Mouse (Mus musculus) thymus, postnatal 4 days (tissue): ENCODE measurements around the gene Sorbs1.
A peak's percentile ranks its signal among the peaks of the same experiment; 100 is the strongest.

Source experiments
- DNase-seq: peaks from one replicate; pipeline ENCODE4 v3.0.0; 2021

The Sorbs1 gene

GRCm38 (mm10) chr19:40477445-40477941 is 36.1 kb downstream of the Sorbs1 start:
- peak; percentile 28 for DNase-seq

GRCm38 (mm10) chr19:40476491-40476890 is 37.1 kb downstream of the Sorbs1 start:
- no peak for DNase-seq

GRCm38 (mm10) chr19:40471526-40472245 is 41.9 kb downstream of the Sorbs1 start:
- DNase-seq: no peak

- no peak for DNase-seq
Observed at GRCm38 (mm10) chr19:40469792-40470191, 43.8 kb downstream of the Sorbs1 start.

GRCm38 (mm10) chr19:40468308-40468707 is 45.3 kb downstream of the Sorbs1 start:
- DNase-seq: no peak

- no peak for DNase-seq
Observed at GRCm38 (mm10) chr19:40467810-40468209, 45.8 kb downstream of the Sorbs1 start.

- no peak for DNase-seq
Observed at GRCm38 (mm10) chr19:40465339-40465738, 48.2 kb downstream of the Sorbs1 start.

GRCm38 (mm10) chr19:40464408-40464807 is 49.2 kb downstream of the Sorbs1 start:
- no peak for DNase-seq

- no peak for DNase-seq
Observed at GRCm38 (mm10) chr19:40462892-40463291, 50.7 kb downstream of the Sorbs1 start.

- no peak for DNase-seq
Observed at GRCm38 (mm10) chr19:40462481-40462880, 51.1 kb downstream of the Sorbs1 start.

GRCm38 (mm10) chr19:40461662-40462061 is 51.9 kb downstream of the Sorbs1 start:
- DNase-seq: no peak

- DNase-seq: no peak
Observed at GRCm38 (mm10) chr19:40460854-40461490, 52.6 kb downstream of the Sorbs1 start.

- no peak for DNase-seq
Observed at GRCm38 (mm10) chr19:40459338-40459737, 54.2 kb downstream of the Sorbs1 start.

GRCm38 (mm10) chr19:40458806-40459205 is 54.8 kb downstream of the Sorbs1 start:
- no peak for DNase-seq

- no peak for DNase-seq
Observed at GRCm38 (mm10) chr19:40455248-40455647, 58.3 kb downstream of the Sorbs1 start.

GRCm38 (mm10) chr19:40454096-40454495 is 59.5 kb downstream of the Sorbs1 start:
- DNase-seq: no peak

- DNase-seq: no peak
Observed at GRCm38 (mm10) chr19:40452201-40452600, 61.4 kb downstream of the Sorbs1 start.

- no peak for DNase-seq
Observed at GRCm38 (mm10) chr19:40451307-40451706, 62.3 kb downstream of the Sorbs1 start.

GRCm38 (mm10) chr19:40446525-40446924 is 67.1 kb downstream of the Sorbs1 start:
- no peak for DNase-seq

GRCm38 (mm10) chr19:40442377-40442776 is 71.2 kb downstream of the Sorbs1 start:
- no peak for DNase-seq

- DNase-seq: no peak
Observed at GRCm38 (mm10) chr19:40440951-40441350, 72.6 kb downstream of the Sorbs1 start.

GRCm38 (mm10) chr19:40438907-40439306 is 74.7 kb downstream of the Sorbs1 start:
- peak; percentile 32 for DNase-seq

- DNase-seq: no peak
Observed at GRCm38 (mm10) chr19:40437651-40438068, 75.9 kb downstream of the Sorbs1 start.

- no peak for DNase-seq
Observed at GRCm38 (mm10) chr19:40436465-40437200, 76.9 kb downstream of the Sorbs1 start.
